In genomic region chr9:25251174-25251573, GRCm38 (mm10) we compare ENCODE assay signal across 8 mouse cellular contexts. TPM values are rescaled to one million over a fixed set of nuclear protein-coding genes. Genes with fewer than 3 reads are reported as not detected.
DNase-seq lines count a peak whose midpoint lies in the region; ATAC-seq and TF ChIP-seq lines count a peak whose summit lies in the region.

No protein-coding gene starts in this region.

- TF ChIP-seq POLR2A in liver, adult 2 months (IDR thresholded peaks at IDR 0.05; ENCODE audit: extremely low read depth, insufficient read depth, low read length), result no peak

- peak overlapping the region; percentile 78 for H3K4me3 ChIP-seq in liver, adult 2 months (ENCODE audit: insufficient read depth, low read depth, low read length)
- H3K4me3 ChIP-seq in embryonic facial prominence, embryonic 15.5 days (replicated peaks), result peak overlapping the region; percentile 99
- peak overlapping the region; percentile 78 for H3K4me3 ChIP-seq in intestine, postnatal 0 days (ENCODE audit: low read depth, low read length)
- H3K4me3 ChIP-seq in neural tube, embryonic 15.5 days (replicated peaks), result peak overlapping the region; percentile 86

- no peaks in the 10 kb centered on the region for H3K36me3 ChIP-seq in liver, adult 2 months (ENCODE audit: control insufficient read depth, insufficient read depth, low read length)
- H3K36me3 ChIP-seq in embryonic facial prominence, embryonic 15.5 days, result no peaks in the 10 kb centered on the region
- H3K36me3 ChIP-seq in intestine, postnatal 0 days (ENCODE audit: control insufficient read depth, insufficient read depth), result no peaks in the 10 kb centered on the region
- no peaks in the 10 kb centered on the region for H3K36me3 ChIP-seq in neural tube, embryonic 15.5 days

- WGBS in liver, adult 2 months, result 3% methylated on average over 6 of the region's 6 CpGs
- 7% methylated on average over 6 of the region's 6 CpGs for WGBS in embryonic facial prominence, embryonic 15.5 days
- 3% methylated on average over 6 of the region's 6 CpGs for WGBS in intestine, postnatal 0 days
- 10% methylated on average over 6 of the region's 6 CpGs for WGBS in neural tube, embryonic 15.5 days

- peak overlapping the region; percentile 60 for H3K4me2 ChIP-seq in embryonic facial prominence, embryonic 15.5 days (replicated peaks)
- H3K4me2 ChIP-seq in intestine, postnatal 0 days (replicated peaks; ENCODE audit: low read depth), result peak overlapping the region; percentile 75
- peak overlapping the region; percentile 79 for H3K4me2 ChIP-seq in neural tube, embryonic 15.5 days

- peak overlapping the region; percentile 81 for H3K9ac ChIP-seq in liver, adult 2 months (ENCODE audit: low read depth, low read length)
- H3K9ac ChIP-seq in embryonic facial prominence, embryonic 15.5 days, result peak overlapping the region; percentile 96
- peak overlapping the region; percentile 96 for H3K9ac ChIP-seq in intestine, postnatal 0 days (ENCODE audit: low read depth, low read length)
- H3K9ac ChIP-seq in neural tube, embryonic 15.5 days (replicated peaks), result peak overlapping the region; percentile 98

- no peak for TF ChIP-seq CTCF in liver, adult 2 months (IDR thresholded peaks at IDR 0.05; ENCODE audit: low read depth, low read length)
- no peak for TF ChIP-seq CTCF in intestine, postnatal 0 days (IDR thresholded peaks at IDR 0.05; ENCODE audit: low read depth)

- peak overlapping the region; percentile 88 for H3K27ac ChIP-seq in liver, adult 2 months (replicated peaks; ENCODE audit: insufficient read depth, low read depth, low read length)
- H3K27ac ChIP-seq in embryonic facial prominence, embryonic 15.5 days (replicated peaks), result peak overlapping the region; percentile 99
- peak overlapping the region; percentile 97 for H3K27ac ChIP-seq in intestine, postnatal 0 days (ENCODE audit: low read depth, low read length)
- H3K27ac ChIP-seq in neural tube, embryonic 15.5 days (replicated peaks), result peak overlapping the region; percentile 99

- no peaks in the 10 kb centered on the region for H3K9me3 ChIP-seq in embryonic facial prominence, embryonic 15.5 days (replicated peaks)
- no peaks in the 10 kb centered on the region for H3K9me3 ChIP-seq in intestine, postnatal 0 days (ENCODE audit: control insufficient read depth)
- no peaks in the 10 kb centered on the region for H3K9me3 ChIP-seq in neural tube, embryonic 15.5 days (replicated peaks)

- peaks cover 7% of the 10 kb centered on the region; the same call in 1 of the 2 replicates for H3K79me2 ChIP-seq in liver, adult 2 months (ENCODE audit: control insufficient read depth, insufficient read depth, low read length)

- peaks cover 4% of the 10 kb centered on the region for H3K4me1 ChIP-seq in liver, adult 2 months (ENCODE audit: control insufficient read depth, insufficient read depth, low read length)
- peaks cover 8% of the 10 kb centered on the region; the same call in 1 of the 2 replicates for H3K4me1 ChIP-seq in embryonic facial prominence, embryonic 15.5 days
- H3K4me1 ChIP-seq in intestine, postnatal 0 days (replicated peaks; ENCODE audit: control insufficient read depth, insufficient read depth, low read length), result no peaks in the 10 kb centered on the region; the same call in none of the 2 replicates
- peaks cover 25% of the 10 kb centered on the region for H3K4me1 ChIP-seq in neural tube, embryonic 15.5 days

- no peaks in the 10 kb centered on the region for H3K27me3 ChIP-seq in liver, adult 2 months (ENCODE audit: control insufficient read depth, insufficient read depth, low read length)
- no peaks in the 10 kb centered on the region for H3K27me3 ChIP-seq in embryonic facial prominence, embryonic 15.5 days
- H3K27me3 ChIP-seq in intestine, postnatal 0 days (replicated peaks; ENCODE audit: control insufficient read depth, insufficient read depth, low read length), result no peaks in the 10 kb centered on the region
- no peaks in the 10 kb centered on the region for H3K27me3 ChIP-seq in neural tube, embryonic 15.5 days (replicated peaks)

- ATAC-seq in embryonic facial prominence, embryonic 15.5 days (ENCODE audit: insufficient number of reproducible peaks, low FRiP score, low TSS enrichment, low read depth), result no peak
- no peak for ATAC-seq in intestine, postnatal 0 days
- ATAC-seq in neural tube, embryonic 15.5 days (ENCODE audit: low FRiP score), result no peak

- no peak for DNase-seq in liver, adult 2 months (ENCODE audit: extremely low read depth, low read depth, low spot score)
- DNase-seq in liver, result no peak
- DNase-seq in urinary bladder, adult 18-20 months (ENCODE audit: low spot score in 2 of 2), result no peak
- no peak for DNase-seq in testis, postnatal 14 days (ENCODE audit: low spot score)
- DNase-seq in kidney, adult 8-10 months, result no peak

RNA-seq across cellular contexts. Expression of gene Sept7, which starts 1.1 kb away (rescaled TPM):
- total RNA-seq in liver, adult 2 months (2014; rRNA removed), result 45.2 and 56.5 TPM in 2 replicates
- polyA plus RNA-seq in liver, adult 2 months (2012; rRNA removed), result 3.3 and 3.8 TPM in 2 replicates
- polyA plus RNA-seq in embryonic facial prominence, embryonic 15.5 days (2015; fragmentation: Nextera tagmentation; extraction: Ambion mirVana), result 272 and 276 TPM in 2 replicates
- 147 and 151 TPM in 2 replicates for polyA plus RNA-seq in intestine, postnatal 0 days (2015; fragmentation: Nextera tagmentation; extraction: Ambion mirVana)
- 260 and 265 TPM in 2 replicates for polyA plus RNA-seq in neural tube, embryonic 15.5 days (2015; fragmentation: Nextera tagmentation; extraction: Ambion mirVana)

Comparison
In these comparisons a context has a peak if more than half of its experiments do, and no peak if none do; other contexts are left out.
1. RNA of gene Sept7, which starts 1.1 kb away (polyA plus RNA-seq): 272 to 276 TPM in embryonic facial prominence, embryonic 15.5 days, 260 to 265 TPM in neural tube, embryonic 15.5 days and 147 to 151 TPM in intestine, postnatal 0 days; 3.3 to 3.8 TPM in liver, adult 2 months; every median in the first group is over 10 times any median in the second.
2. Peak in every context shown above with its lines, with median percentiles within 50 percentile points of each other: H3K27ac ChIP-seq, H3K4me3 ChIP-seq, H3K9ac ChIP-seq and H3K4me2 ChIP-seq.